Mouse (Mus musculus) splenic B cell, adult 2 months (primary cell): ENCODE measurements around the gene Ginm1.
A peak's percentile ranks its signal among the peaks of the same experiment; 100 is the strongest.

Experiments used
- DNase-seq: peaks from one replicate; pipeline ENCODE4 v3.0.0-alpha.2; 2011; ENCODE audit warnings: low read depth, low spot score
- H3K27me3 ChIP-seq: 2 replicates; pipeline ENCODE4 v1.6.1; 2012; ENCODE audit warnings: mild to moderate bottlenecking, low read length, moderate library complexity, mixed read lengths; ENCODE audit not compliant: control insufficient read depth, poor library complexity, insufficient read depth, severe bottlenecking
- H3K36me3 ChIP-seq: 2 replicates; pipeline ENCODE4 v1.6.1; 2012; ENCODE audit warnings: mild to moderate bottlenecking, low read length, moderate library complexity, mixed read lengths; ENCODE audit not compliant: control insufficient read depth, poor library complexity, insufficient read depth, severe bottlenecking

The Ginm1 gene

GRCm38 (mm10) chr10:7824663-7825280 is 32.1 kb upstream of the Ginm1 start:
- DNase-seq: peak; percentile 71
- Histone ChIP-seq H3K36me3 (peaks cover 5% of the 10 kb centered on the region; the same call in 1 of the 2 replicates), H3K27me3 (no peaks in the 10 kb centered on the region)

- Histone ChIP-seq H3K36me3 (peaks cover 6% of the 10 kb centered on the region), H3K27me3 (no peaks in the 10 kb centered on the region)
- no peak for DNase-seq
Measured at GRCm38 (mm10) chr10:7821981-7822380, 29.4 kb upstream of the Ginm1 start.

- Histone ChIP-seq H3K36me3 (peaks cover 9% of the 10 kb centered on the region), H3K27me3 (no peaks in the 10 kb centered on the region)
- DNase-seq: no peak
Measured at GRCm38 (mm10) chr10:7820171-7820570, 27.5 kb upstream of the Ginm1 start.

GRCm38 (mm10) chr10:7819603-7820002 is 27.0 kb upstream of the Ginm1 start:
- no peak for DNase-seq
- Histone ChIP-seq H3K27me3 (no peaks in the 10 kb centered on the region), H3K36me3 (peaks cover 9% of the 10 kb centered on the region)

GRCm38 (mm10) chr10:7819156-7819555 is 26.5 kb upstream of the Ginm1 start:
- DNase-seq: no peak
- no peaks in the 10 kb centered on the region for H3K27me3 ChIP-seq
- H3K36me3 ChIP-seq: peaks cover 11% of the 10 kb centered on the region

- peaks cover 11% of the 10 kb centered on the region for H3K36me3 ChIP-seq
- no peaks in the 10 kb centered on the region for H3K27me3 ChIP-seq
- DNase-seq: no peak
Measured at GRCm38 (mm10) chr10:7818676-7819075, 26.1 kb upstream of the Ginm1 start.

- DNase-seq: no peak
- Histone ChIP-seq H3K27me3 (no peaks in the 10 kb centered on the region), H3K36me3 (peaks cover 13% of the 10 kb centered on the region)
Measured at GRCm38 (mm10) chr10:7816476-7816875, 23.9 kb upstream of the Ginm1 start.

- Histone ChIP-seq H3K36me3 (peaks cover 10% of the 10 kb centered on the region), H3K27me3 (no peaks in the 10 kb centered on the region)
- peak; percentile 83 for DNase-seq
Measured at GRCm38 (mm10) chr10:7809937-7810336, 17.3 kb upstream of the Ginm1 start.

- DNase-seq: no peak
- Histone ChIP-seq H3K27me3 (no peaks in the 10 kb centered on the region), H3K36me3 (peaks cover 19% of the 10 kb centered on the region)
Measured at GRCm38 (mm10) chr10:7802519-7803140, 10.0 kb upstream of the Ginm1 start.

GRCm38 (mm10) chr10:7801258-7801657 is 8.6 kb upstream of the Ginm1 start:
- Histone ChIP-seq H3K36me3 (peaks cover 27% of the 10 kb centered on the region), H3K27me3 (no peaks in the 10 kb centered on the region)
- no peak for DNase-seq

- DNase-seq: no peak
- Histone ChIP-seq H3K27me3 (no peaks in the 10 kb centered on the region; the same call in 1 of the 2 replicates), H3K36me3 (peaks cover 5% of the 10 kb centered on the region)
Measured at GRCm38 (mm10) chr10:7792254-7792750, 322 bp downstream of the Ginm1 start.

- no peak for DNase-seq
- no peaks in the 10 kb centered on the region for H3K36me3 ChIP-seq
Measured at GRCm38 (mm10) chr10:7787319-7787718, 5.3 kb downstream of the Ginm1 start.

GRCm38 (mm10) chr10:7781214-7781613 is 11.4 kb downstream of the Ginm1 start:
- H3K36me3 ChIP-seq: no peaks in the 10 kb centered on the region; the same call in 1 of the 2 replicates
- H3K27me3 ChIP-seq: no peaks in the 10 kb centered on the region
- DNase-seq: no peak

More at GRCm38 (mm10) chr10:7787319-7787718, 5.3 kb downstream of the Ginm1 start:
- no peaks in the 10 kb centered on the region; the same call in 1 of the 2 replicates for H3K27me3 ChIP-seq

GRCm38 (mm10) chr10:7780238-7781176 is 12.1 kb downstream of the Ginm1 start:
- DNase-seq: peak; percentile 96
- Histone ChIP-seq H3K36me3 (peaks cover 2% of the 10 kb centered on the region; the same call in 1 of the 2 replicates), H3K27me3 (no peaks in the 10 kb centered on the region)
